Mouse (Mus musculus): ENCODE data around the gene Csgalnact2.

Csgalnact2 gene

DNA sequence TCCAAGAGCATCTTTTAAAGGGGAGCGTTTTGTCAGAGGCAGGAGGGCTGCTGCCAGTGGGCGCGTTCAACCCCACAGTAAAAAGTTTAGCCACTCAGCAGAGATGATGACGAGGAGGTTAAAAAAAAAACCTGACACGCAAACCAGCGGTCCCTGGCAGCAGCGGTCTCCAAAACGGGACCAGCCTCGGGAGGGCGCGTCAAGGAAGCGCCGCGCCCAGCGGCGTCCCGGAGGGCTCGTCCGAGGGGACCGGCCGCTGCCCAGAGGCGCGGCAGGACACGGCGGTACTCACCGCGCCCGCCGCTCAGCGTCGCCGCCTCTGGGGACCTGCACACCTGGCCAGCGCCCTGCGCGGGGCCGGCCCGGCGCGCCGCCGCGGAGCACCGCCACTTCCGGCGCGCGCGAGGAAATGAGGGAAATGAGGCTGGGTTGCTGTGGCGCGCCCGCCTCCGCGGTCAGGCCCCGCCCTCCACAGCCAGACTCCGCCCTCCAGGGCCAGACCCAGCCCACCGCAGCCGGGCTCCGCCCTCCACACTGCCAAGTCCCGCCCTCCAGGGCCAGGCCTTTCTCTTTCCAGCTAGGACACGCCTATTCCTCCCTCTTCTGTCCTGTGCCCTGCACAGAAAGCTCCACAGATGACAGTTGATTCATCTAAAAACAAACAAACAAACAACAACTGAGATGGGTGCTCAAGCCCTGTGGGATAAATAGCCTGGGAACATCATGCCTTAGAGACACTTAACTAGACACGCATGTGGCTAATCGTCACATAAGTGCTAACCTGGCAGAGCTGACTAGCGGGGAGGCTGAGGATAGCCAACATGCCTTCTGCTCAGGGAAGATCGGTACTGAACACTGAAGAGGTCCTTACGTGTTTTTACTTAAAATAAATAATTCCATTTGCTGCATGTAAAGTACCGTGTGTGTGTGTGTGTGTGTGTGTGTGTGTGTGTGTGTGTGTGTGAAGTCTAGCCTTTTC is at the start of gene Csgalnact2:
Gene Csgalnact2, minus strand, starts transcription at position 410 of the 979 bp plus-strand sequence.
- DNase-seq (ENCODE audit: low spot score), result peak; percentile 91

DNA sequence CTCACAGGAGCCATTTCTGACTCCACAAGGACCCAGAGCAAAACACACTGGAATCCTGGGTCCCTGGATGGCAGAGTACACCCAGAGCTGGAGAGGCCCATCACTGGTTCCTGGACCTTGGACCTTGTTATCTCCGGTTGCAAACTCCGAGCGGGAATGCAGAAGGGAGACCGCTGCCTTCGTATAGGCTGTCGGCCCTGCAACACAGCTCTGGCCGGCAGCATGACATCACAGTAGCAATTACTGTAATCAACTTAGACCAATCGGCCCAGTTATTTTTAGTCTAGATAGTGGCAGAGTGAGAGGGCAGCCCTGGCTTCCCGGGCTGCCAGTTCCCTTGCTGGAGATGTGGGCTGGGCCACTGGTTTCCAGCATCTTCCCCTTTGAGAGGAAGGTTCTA is 49.7 kb upstream of the Csgalnact2 start:
- DNase-seq (ENCODE audit: low spot score), result peak; percentile 72

GRCm38 (mm10) chr6:118187285-118187641 is 48.3 kb upstream of the Csgalnact2 start:
- DNase-seq (ENCODE audit: low spot score), result no peak

GRCm38 (mm10) chr6:118186620-118187284 is 47.8 kb upstream of the Csgalnact2 start:
- DNase-seq (ENCODE audit: low spot score), result no peak

GRCm38 (mm10) chr6:118184126-118184525 is 45.2 kb upstream of the Csgalnact2 start:
- no peak for DNase-seq (ENCODE audit: low spot score)

DNA sequence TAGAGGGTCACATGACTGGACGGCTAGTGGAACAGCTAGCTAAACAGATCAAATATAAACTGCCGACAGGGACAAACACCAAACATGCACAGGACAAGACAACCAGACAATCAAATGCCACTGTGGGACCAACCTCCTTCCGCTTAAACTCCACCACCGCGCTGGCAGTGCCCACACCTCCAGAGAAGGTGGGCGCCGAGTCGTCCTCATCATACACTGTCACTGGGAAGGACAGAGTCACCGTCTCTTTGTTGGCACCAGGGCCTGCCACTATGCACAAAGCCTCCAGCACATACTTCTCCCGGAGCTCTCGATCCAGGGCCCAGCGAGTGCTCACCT is 41.1 kb upstream of the Csgalnact2 start:
- DNase-seq (ENCODE audit: low spot score), result no peak

- peak; percentile 91 for DNase-seq (ENCODE audit: low spot score)
These were observed 40.6 kb upstream of the Csgalnact2 start for GRCm38 (mm10) chr6:118179316-118180084.

DNA sequence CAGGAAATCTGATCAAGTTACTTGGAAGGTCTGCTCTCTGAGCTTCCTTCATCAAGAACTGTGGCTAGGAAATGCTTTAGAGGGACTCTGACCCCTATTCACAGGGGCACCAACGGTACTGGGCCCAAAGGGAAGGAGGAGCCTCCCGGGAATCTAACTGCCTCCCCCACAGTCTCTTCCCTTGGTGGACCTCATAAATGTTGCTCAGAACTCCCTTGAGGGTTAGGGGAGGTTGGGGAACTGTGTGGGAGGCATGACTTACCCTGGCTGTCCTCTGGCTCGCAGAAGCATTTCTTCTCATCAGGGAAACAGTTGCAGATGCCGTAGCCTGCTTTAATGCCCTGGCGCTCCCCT is 35.0 kb upstream of the Csgalnact2 start:
- DNase-seq (ENCODE audit: low spot score), result no peak

DNA sequence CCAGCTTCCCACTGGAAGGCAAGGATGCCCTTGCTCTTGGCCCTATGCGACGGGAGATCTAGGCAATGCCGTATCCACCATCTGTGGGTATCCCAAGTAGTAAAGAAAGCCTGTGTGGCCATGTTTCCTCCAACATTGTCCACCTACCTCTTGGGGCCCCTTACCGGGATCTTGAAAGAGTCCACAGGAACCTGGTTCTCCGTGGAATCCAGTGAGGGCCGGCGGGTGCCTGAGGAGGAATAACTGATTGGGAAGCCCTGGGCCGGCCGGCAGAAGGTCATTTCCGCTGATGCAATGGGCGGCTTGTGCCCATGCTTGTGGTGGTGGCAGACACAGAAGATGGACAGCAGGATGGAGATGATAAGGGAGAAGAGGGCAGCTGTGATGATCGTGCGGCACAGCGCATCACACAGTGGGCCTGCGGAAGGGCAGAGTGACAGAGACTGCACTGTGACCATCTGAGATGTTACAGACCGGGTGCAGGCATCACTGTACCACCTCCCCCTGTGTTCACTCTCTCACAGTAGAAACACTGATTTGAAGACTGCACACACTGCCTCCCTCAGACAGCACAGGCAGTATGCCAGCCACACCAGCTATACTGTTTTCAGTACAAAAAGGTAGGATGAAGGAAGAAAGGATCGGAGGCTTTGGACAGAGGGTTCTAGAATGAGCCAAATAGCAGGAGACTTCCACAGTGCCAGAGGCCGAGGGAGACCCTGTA is 34.5 kb upstream of the Csgalnact2 start:
- DNase-seq (ENCODE audit: low spot score), result no peak

- DNase-seq (ENCODE audit: low spot score), result no peak
These were observed 32.4 kb upstream of the Csgalnact2 start for GRCm38 (mm10) chr6:118171386-118171785.

GRCm38 (mm10) chr6:118168106-118168505 is 29.2 kb upstream of the Csgalnact2 start:
- DNase-seq (ENCODE audit: low spot score), result no peak

GRCm38 (mm10) chr6:118167013-118167412 is 28.1 kb upstream of the Csgalnact2 start:
- no peak for DNase-seq (ENCODE audit: low spot score)

- DNase-seq (ENCODE audit: low spot score), result no peak
These were observed 26.6 kb upstream of the Csgalnact2 start for GRCm38 (mm10) chr6:118165516-118165915.

GRCm38 (mm10) chr6:118164691-118165090 is 25.8 kb upstream of the Csgalnact2 start:
- no peak for DNase-seq (ENCODE audit: low spot score)

GRCm38 (mm10) chr6:118163086-118163485 is 24.1 kb upstream of the Csgalnact2 start:
- no peak for DNase-seq (ENCODE audit: low spot score)

- no peak for DNase-seq (ENCODE audit: low spot score)
These were observed 23.6 kb upstream of the Csgalnact2 start for GRCm38 (mm10) chr6:118162457-118163082.

- DNase-seq (ENCODE audit: low spot score), result no peak
These were observed 14.2 kb upstream of the Csgalnact2 start for GRCm38 (mm10) chr6:118153091-118153490.

GRCm38 (mm10) chr6:118150988-118151387 is 12.0 kb upstream of the Csgalnact2 start:
- DNase-seq (ENCODE audit: low spot score), result no peak

DNA sequence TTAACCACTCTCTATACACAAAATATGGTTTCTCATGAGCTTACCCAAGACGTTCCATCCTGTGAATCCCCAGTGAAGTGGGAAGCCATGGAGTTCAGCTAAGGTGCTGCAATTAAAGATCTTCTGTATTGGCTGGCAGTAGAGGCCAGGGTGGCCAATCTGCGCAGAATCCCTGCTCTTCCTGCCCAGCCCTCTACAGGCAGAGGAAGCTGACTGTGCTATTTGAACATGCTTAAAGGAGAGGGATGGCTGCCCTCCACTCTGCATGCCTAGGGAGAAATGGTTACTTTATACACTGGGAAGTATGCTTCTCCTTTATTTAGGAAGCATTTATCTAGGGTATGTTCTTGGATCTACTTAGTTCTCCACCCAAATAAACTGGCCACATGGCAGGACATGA is 11.6 kb upstream of the Csgalnact2 start:
- no peak for DNase-seq (ENCODE audit: low spot score)

GRCm38 (mm10) chr6:118150128-118150527 is 11.2 kb upstream of the Csgalnact2 start:
- no peak for DNase-seq (ENCODE audit: low spot score)

GRCm38 (mm10) chr6:118140961-118141360 is 2.0 kb upstream of the Csgalnact2 start:
- DNase-seq (ENCODE audit: low spot score), result no peak

Measured in MN1 (cell line).